ENCODE assay signal across 8 mouse cellular contexts in genomic region chr8:45507634-45508321, GRCm38 (mm10). TPM values are rescaled to one million over a fixed set of nuclear protein-coding genes. Genes with fewer than 3 reads are reported as not detected.
DNase-seq lines count a peak whose midpoint lies in the region; ATAC-seq and TF ChIP-seq lines count a peak whose summit lies in the region.

TSS of gene Sorbs2 (plus strand) at chr8:45507788.

- no peaks in the 10 kb centered on the region for H3K27me3 ChIP-seq in kidney, embryonic 15.5 days
- H3K27me3 ChIP-seq in hindbrain, postnatal 0 days (ENCODE audit: insufficient read depth, low read length) = no peaks in the 10 kb centered on the region
- no peaks in the 10 kb centered on the region; the same call in 1 of the 2 replicates for H3K27me3 ChIP-seq in midbrain, embryonic 10.5 days (ENCODE audit: low read depth, poor library complexity, severe bottlenecking)
- no peaks in the 10 kb centered on the region for H3K27me3 ChIP-seq in stomach, embryonic 16.5 days (ENCODE audit: control insufficient read depth, insufficient read depth, low read length)

- peak within 1 kb of the TSS; percentile 12; the same call in 1 of the 2 replicates for H3K4me3 ChIP-seq in kidney, embryonic 15.5 days (replicated peaks)
- H3K4me3 ChIP-seq in hindbrain, postnatal 0 days (ENCODE audit: low read length) = peak within 1 kb of the TSS; percentile 47
- peak within 1 kb of the TSS; percentile 54 for H3K4me3 ChIP-seq in midbrain, embryonic 10.5 days
- peak within 1 kb of the TSS; percentile 23; the same call in 1 of the 2 replicates for H3K4me3 ChIP-seq in stomach, embryonic 16.5 days (replicated peaks; ENCODE audit: low read length)

- no peaks in the 10 kb centered on the region for H3K36me3 ChIP-seq in kidney, embryonic 15.5 days
- H3K36me3 ChIP-seq in hindbrain, postnatal 0 days (ENCODE audit: insufficient read depth, low read length) = no peaks in the 10 kb centered on the region
- no peaks in the 10 kb centered on the region for H3K36me3 ChIP-seq in midbrain, embryonic 10.5 days
- no peaks in the 10 kb centered on the region for H3K36me3 ChIP-seq in stomach, embryonic 16.5 days (ENCODE audit: control insufficient read depth, insufficient read depth, low read length)

- 25% methylated on average over 16 of the region's 16 CpGs for WGBS in kidney, embryonic 15.5 days
- 2% methylated on average over 16 of the region's 16 CpGs for WGBS in hindbrain, postnatal 0 days
- WGBS in midbrain, embryonic 10.5 days = 5% methylated on average over 16 of the region's 16 CpGs
- WGBS in stomach, embryonic 16.5 days = 20% methylated on average over 16 of the region's 16 CpGs

- H3K4me2 ChIP-seq in kidney, embryonic 15.5 days = peak within 1 kb of the TSS; percentile 50
- H3K4me2 ChIP-seq in hindbrain, postnatal 0 days (ENCODE audit: low read depth, low read length) = peak within 1 kb of the TSS; percentile 66
- peak within 1 kb of the TSS; percentile 34 for H3K4me2 ChIP-seq in stomach, embryonic 16.5 days (ENCODE audit: low read depth, low read length)

- no peak within 1 kb of the TSS for H3K27ac ChIP-seq in kidney, embryonic 15.5 days
- peak within 1 kb of the TSS; percentile 89 for H3K27ac ChIP-seq in hindbrain, postnatal 0 days
- H3K27ac ChIP-seq in midbrain, embryonic 10.5 days (replicated peaks) = peak within 1 kb of the TSS; percentile 90
- no peak within 1 kb of the TSS for H3K27ac ChIP-seq in stomach, embryonic 16.5 days (ENCODE audit: low read length)

- no peak within 1 kb of the TSS for H3K9ac ChIP-seq in kidney, embryonic 15.5 days
- H3K9ac ChIP-seq in hindbrain, postnatal 0 days (replicated peaks; ENCODE audit: low read length) = peak within 1 kb of the TSS; percentile 65
- H3K9ac ChIP-seq in stomach, embryonic 16.5 days (ENCODE audit: low read length) = no peak within 1 kb of the TSS

- no peak for ATAC-seq in kidney, embryonic 15.5 days (replicated peaks; ENCODE audit: low FRiP score)
- peak; percentile 93 for ATAC-seq in hindbrain, postnatal 0 days
- no peak for ATAC-seq in stomach, embryonic 16.5 days (ENCODE audit: insufficient read depth, low FRiP score)
- ATAC-seq in erythroblast, adult 5-6 weeks (replicated peaks; ENCODE audit: low FRiP score, poor library complexity, severe bottlenecking) = no peak

- H3K4me1 ChIP-seq in kidney, embryonic 15.5 days = peaks cover 7% of the 10 kb centered on the region
- peaks cover 5% of the 10 kb centered on the region; the same call in 1 of the 2 replicates for H3K4me1 ChIP-seq in hindbrain, postnatal 0 days (ENCODE audit: insufficient read depth, low read length)
- H3K4me1 ChIP-seq in midbrain, embryonic 10.5 days = peaks cover 31% of the 10 kb centered on the region
- H3K4me1 ChIP-seq in stomach, embryonic 16.5 days (ENCODE audit: control insufficient read depth, insufficient read depth, low read length) = 0 out of 2 replicates have a peak, but pooled peaks cover 7% of the 10 kb centered on the region

- no peaks in the 10 kb centered on the region for H3K9me3 ChIP-seq in kidney, embryonic 15.5 days (replicated peaks)
- H3K9me3 ChIP-seq in hindbrain, postnatal 0 days (ENCODE audit: low read length) = no peaks in the 10 kb centered on the region
- H3K9me3 ChIP-seq in midbrain, embryonic 10.5 days (replicated peaks) = no peaks in the 10 kb centered on the region
- no peaks in the 10 kb centered on the region for H3K9me3 ChIP-seq in stomach, embryonic 16.5 days (replicated peaks; ENCODE audit: control insufficient read depth, low read length)

- no peak for DNase-seq in kidney, postnatal 36 days
- peak; percentile 41 for DNase-seq in embryo, embryonic 10 days (ENCODE audit: low spot score)
- DNase-seq in gastrocnemius, adult 8-10 months (ENCODE audit: low spot score in 2 of 2) = no peak
- DNase-seq in hindbrain, postnatal 0 days (ENCODE audit: low spot score) = peak; percentile 78
- peak; percentile 68 for DNase-seq in midbrain, embryonic 10.5 days (ENCODE audit: low spot score)

- TF ChIP-seq CTCF in hindbrain, postnatal 0 days (IDR thresholded peaks at IDR 0.05; ENCODE audit: low read depth) = peak; percentile 11; the same call in 1 of the 2 replicates

RNA-seq across cellular contexts. Expression of gene Sorbs2, which starts in this region (rescaled TPM):
- polyA plus RNA-seq in kidney, embryonic 15.5 days (2015; fragmentation: Nextera tagmentation; extraction: Ambion mirVana) = 42.9 and 43.2 TPM in 2 replicates
- total RNA-seq in gastrocnemius, adult 8-10 months (2022) = 100 to 1,000 TPM in 1 of 4 experiments, 10 to 100 TPM in 3; 60.0 to 116 (median 75.8) TPM
- 53.0 and 65.6 TPM in 2 replicates for total RNA-seq in hindbrain, postnatal 0 days (2014; rRNA removed)
- 37.4 and 37.8 TPM in 2 replicates for polyA plus RNA-seq in hindbrain, postnatal 0 days (2015; fragmentation: Nextera tagmentation; extraction: Ambion mirVana)
- 43.8 and 52.9 TPM in 2 replicates for polyA plus RNA-seq in midbrain, embryonic 10.5 days (2016; fragmentation: Nextera tagmentation; extraction: Ambion mirVana)
- polyA plus RNA-seq in stomach, embryonic 16.5 days (2015; fragmentation: Nextera tagmentation; extraction: Ambion mirVana) = 27.2 and 28.3 TPM in 2 replicates
- 0.42 TPM in 1 of 2 replicates, not detected in the other for total RNA-seq in erythroblast, adult 5-6 weeks (2015; ENCODE audit: low replicate concordance)
- 0.09 TPM in 1 of 2 replicates, not detected in the other for total RNA-seq in erythroblast, adult 5-6 weeks (2017; ENCODE audit: low replicate concordance)

Comparison
In these comparisons a context has a peak if more than half of its experiments do, and no peak if none do; other contexts are left out.
1. RNA of gene Sorbs2 (total RNA-seq): 60.0 to 116 TPM in gastrocnemius, adult 8-10 months and 53.0 to 65.6 TPM in hindbrain, postnatal 0 days; 0.09 to 0.42 TPM in erythroblast, adult 5-6 weeks; every median in the first group is over 10 times any median in the second.
2. H3K27ac ChIP-seq: peak in hindbrain, postnatal 0 days (single experiment) and midbrain, embryonic 10.5 days (single experiment); none in kidney, embryonic 15.5 days (single experiment) and stomach, embryonic 16.5 days (single experiment).
3. DNase-seq: peak in embryo, embryonic 10 days (single experiment), hindbrain, postnatal 0 days (single experiment) and midbrain, embryonic 10.5 days (single experiment); none in kidney, postnatal 36 days (0 of 2) and gastrocnemius, adult 8-10 months (0 of 2).
4. Peak in every context shown above with its lines, with median percentiles within 50 percentile points of each other: H3K4me2 ChIP-seq and H3K4me3 ChIP-seq.